Mouse (Mus musculus): ENCODE data around the gene Dlst.

DNA sequence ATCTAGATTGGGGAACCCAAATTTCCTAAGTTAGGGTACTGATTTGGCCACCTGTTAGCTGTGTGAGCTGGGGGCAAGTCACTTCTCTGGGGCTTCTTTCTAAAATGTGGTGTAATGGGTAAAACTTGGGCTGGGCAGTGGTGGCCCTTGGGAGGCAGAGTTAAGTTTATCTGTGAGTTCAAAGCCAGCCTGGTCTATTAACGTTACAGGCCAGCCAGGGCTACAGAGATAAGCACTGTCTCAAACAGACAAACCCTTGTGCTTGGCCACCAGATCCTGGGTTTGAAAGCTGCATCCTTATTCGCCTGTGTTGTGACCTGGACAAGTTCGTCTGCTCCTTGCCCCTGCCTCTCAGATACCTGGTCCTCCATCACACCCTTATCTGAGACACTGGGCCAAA, 19.4 kb upstream of the Dlst start:
- no peak for TF ChIP-seq CTCF (IDR thresholded peaks at IDR 0.05)
- no peak for TF ChIP-seq EP300 (IDR thresholded peaks at IDR 0.05)

Data from lung, postnatal 0 days (tissue).